Mouse (Mus musculus): ENCODE results near the gene Trim41.
"Not testable (repeated sequence)": the region's sequence is repeated elsewhere in the genome, so short reads cannot be mapped to it uniquely, and the experiment has no call there.

Trim41 gene

DNA sequence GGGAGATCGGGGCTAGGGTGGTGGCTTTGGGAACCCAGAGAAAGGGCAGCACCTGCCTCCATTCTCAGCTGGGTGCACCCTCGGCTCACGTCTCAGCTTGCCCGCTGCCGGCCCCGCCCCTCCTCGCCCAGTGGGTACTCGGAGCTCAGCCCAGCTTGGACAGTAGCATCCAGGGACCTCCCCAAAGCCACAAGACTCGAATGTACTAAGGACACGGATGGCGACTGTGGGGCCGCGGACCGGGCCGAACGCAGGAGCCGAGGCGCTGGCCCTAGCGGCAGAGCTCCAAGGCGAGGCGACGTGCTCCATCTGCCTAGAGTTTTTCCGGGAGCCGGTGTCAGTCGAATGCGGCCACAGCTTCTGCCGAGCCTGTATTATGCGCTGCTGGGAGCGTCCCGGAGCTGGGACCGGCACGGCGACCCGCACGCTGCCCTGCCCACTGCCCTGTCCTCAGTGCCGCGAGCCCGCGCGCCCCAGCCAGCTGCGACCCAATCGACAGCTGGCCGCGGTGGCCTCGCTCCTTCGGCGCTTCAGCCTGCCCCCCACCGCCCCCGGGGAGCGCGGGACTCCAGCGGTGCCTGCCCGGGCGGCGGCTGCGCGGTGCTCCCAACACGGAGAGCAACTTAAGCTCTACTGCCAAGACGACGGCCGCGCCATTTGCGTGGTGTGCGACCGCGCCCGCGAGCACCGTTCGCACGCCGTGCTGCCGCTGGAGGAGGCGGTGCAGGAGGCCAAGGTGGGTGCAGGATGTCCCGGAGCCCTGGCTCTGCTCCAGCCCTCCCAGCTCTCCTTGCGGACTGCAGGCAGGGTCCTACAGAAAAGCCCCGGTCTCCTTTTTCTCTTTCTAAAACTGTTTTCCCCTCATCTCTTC is 20.4 kb upstream of the Trim41 start:
- ATAC-seq (ENCODE audit: low TSS enrichment) = peak; percentile 54

GRCm38 (mm10) chr11:48836990-48837309 is 19.8 kb upstream of the Trim41 start:
- ATAC-seq (ENCODE audit: low TSS enrichment) = no peak

GRCm38 (mm10) chr11:48835923-48836322 is 18.8 kb upstream of the Trim41 start:
- ATAC-seq (ENCODE audit: low TSS enrichment) = no peak

DNA sequence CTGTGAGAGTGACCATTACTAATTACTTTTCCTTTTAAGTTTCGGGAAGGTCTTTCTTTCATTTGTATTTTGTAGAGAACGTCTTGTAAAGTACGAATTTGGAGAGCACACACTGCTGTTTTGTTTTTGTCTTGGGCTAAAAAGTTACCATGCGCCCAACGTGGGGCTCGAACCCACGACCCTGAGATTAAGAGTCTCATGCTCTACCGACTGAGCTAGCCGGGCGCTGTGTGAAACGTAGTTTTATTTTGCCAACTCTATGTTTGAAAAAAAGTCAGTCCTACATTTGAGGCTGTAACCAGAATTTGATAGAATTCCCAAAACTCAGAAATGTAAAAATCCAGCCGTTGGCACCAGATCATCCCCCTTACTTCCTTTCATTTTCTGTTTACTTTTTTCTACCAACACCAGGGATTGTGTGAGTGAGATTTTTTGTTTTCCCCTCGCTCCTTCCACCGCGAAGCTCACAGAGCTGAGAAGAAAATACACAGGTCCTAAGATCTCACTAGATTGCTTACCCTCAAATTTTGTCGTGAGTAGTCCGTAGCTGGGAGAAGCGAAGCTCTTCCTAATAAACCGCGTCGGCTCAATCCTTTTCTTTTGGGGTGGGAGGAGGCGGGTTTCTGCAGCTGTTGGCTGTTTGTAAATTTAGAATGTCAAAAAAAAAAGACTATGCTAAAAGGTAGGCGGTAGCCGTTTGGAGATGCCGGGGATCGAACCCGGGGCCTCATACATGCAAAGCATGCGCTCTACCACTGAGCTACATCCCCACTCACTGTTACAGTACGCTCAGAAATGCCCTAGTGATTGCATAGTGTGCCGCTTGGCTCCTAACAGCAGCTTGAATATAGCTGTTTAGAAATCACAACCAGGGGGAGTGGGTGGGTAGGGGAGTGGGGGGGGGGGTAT is 16.8 kb upstream of the Trim41 start:
- peak; percentile 78 for ATAC-seq (ENCODE audit: low TSS enrichment)

GRCm38 (mm10) chr11:48833078-48833730 is 16.1 kb upstream of the Trim41 start:
- no peak for ATAC-seq (ENCODE audit: low TSS enrichment)

GRCm38 (mm10) chr11:48831273-48831672 is 14.1 kb upstream of the Trim41 start:
- ATAC-seq (ENCODE audit: low TSS enrichment) = no peak

DNA sequence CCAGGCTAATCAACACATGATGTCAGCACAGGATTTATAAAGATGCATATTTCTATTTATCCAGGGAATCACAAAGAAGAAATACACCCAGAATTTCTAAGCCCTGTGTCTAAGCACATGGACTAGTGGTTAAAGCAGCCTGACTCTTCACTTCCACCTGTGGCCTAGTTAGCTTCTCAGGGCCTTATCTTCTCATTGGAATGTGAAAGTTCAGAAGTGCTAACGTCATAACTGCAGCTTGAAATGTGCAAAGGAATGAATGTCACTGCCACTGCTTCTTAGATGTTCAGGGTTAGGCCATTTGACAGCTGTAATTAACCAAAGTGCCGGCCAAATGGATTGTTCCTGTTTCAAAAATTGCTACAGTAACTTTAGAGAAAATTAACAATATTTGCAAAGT is 13.1 kb upstream of the Trim41 start:
- no peak for ATAC-seq (ENCODE audit: low TSS enrichment)

- no peak for ATAC-seq (ENCODE audit: low TSS enrichment)
Measured at GRCm38 (mm10) chr11:48827926-48828325, 10.8 kb upstream of the Trim41 start.

DNA sequence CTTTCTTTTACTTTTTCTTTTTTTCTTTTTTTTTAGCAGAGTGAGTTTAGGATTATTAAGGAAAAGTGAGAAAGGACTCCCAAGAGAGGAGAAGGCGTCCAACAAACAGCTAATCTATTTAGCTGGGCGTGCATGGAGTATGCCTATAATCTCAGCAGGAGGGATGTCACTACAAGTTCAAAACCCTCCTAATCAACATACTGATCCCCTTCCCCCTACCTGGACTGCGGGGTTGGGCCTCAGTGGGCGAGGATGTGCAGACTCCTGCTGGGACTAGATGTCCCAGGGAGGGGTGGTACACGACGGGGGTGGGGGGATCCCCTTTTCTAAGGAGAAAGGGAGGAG is 9.6 kb upstream of the Trim41 start:
- ATAC-seq (ENCODE audit: low TSS enrichment) = no peak

GRCm38 (mm10) chr11:48825979-48826751 is 9.0 kb upstream of the Trim41 start, which contains the start of the genes Trim7 and Gm12184:
TSS of gene Trim7 (plus strand) at chr11:48826140.
TSS of gene Gm12184 (minus strand) at chr11:48826655.
- ATAC-seq (ENCODE audit: low TSS enrichment) = peak; percentile 63

GRCm38 (mm10) chr11:48824311-48824830 is 7.2 kb upstream of the Trim41 start:
- no peak for ATAC-seq (ENCODE audit: low TSS enrichment)

DNA sequence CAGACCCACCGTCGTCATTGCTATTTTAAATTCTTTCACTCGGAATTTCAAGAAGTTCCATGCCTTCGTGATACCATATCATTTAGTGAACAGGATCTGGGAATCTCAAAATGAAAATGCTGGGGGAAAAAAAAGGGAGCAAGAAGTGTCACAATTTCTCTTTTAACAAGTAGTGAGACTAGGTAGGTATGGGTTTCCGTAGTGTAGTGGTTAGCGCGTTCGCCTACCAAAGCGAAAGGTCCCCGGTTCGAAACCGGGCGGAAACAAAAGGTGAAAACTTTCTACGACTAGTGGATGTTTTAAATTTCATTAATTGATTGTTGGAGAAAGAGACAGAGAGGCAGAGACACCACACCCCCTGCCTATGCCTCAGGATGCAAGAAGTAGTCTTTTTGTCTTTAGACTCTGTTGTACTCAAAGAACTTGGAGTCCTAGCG is 6.4 kb upstream of the Trim41 start:
- peak; percentile 48; the same call in 1 of the 2 replicates for ATAC-seq (ENCODE audit: low TSS enrichment)

GRCm38 (mm10) chr11:48822768-48823512 is 5.8 kb upstream of the Trim41 start:
- no peak for ATAC-seq (ENCODE audit: low TSS enrichment)

DNA sequence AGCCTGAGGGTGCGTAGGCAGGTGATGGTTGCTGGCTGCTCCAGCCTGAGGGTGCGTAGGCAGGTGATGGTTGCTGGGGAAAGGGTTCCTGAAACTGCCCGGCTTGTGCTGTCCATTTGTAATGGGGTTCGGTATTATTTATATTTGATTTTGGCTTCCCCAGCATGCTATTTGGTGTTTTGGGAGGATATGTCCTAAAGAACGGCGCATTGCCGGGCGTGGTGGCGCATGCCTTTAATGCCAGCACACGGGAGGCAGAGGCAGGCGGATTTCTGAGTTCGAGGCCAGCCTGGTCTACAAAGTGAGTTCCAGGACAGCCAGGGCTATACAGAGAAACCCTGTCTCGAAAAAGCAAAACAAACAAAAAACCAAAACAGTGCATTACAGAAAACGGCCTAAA is 4.1 kb upstream of the Trim41 start:
- not testable (repeated sequence) for ATAC-seq (ENCODE audit: low TSS enrichment)

DNA sequence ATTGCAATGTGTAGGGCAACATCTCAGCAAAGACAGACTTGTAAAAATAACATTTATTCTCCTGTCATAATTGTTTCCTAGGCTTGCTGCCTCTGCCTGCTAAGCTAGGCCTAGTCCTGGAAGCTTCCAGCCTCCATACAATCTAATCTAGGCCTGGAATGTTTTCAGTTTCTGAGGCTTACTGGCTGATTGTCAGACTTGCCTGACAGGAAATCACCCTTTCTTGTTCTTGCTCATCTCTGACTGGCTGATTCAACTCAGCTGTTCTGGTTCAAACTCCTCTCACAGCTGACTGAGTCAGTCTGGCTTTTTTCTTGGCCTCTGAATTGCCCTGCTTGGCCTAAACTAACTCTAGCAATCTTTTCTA is 3.1 kb upstream of the Trim41 start:
- no peak for ATAC-seq (ENCODE audit: low TSS enrichment)

GRCm38 (mm10) chr11:48819614-48820307 is 2.6 kb upstream of the Trim41 start:
- no peak for ATAC-seq (ENCODE audit: low TSS enrichment)

DNA sequence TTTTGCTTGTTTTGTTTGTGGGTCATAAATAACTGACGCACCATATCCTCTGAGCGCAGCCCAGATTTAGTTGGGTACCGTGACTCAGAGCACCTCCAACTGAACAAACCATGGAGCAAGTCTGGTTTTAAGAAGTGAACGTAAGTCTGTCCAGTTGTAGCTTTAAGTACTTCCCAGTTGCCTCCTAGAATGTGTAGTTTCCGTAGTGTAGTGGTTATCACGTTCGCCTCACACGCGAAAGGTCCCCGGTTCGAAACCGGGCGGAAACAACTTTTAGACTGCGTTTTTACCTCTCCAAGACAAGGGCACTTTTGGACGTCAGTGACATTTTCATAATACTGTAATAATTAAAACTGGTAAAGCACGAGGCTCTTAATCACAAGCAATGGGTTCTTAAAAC is 1.2 kb upstream of the Trim41 start:
- ATAC-seq (ENCODE audit: low TSS enrichment) = peak; percentile 45

- ATAC-seq (ENCODE audit: low TSS enrichment) = no peak
Measured at GRCm38 (mm10) chr11:48817794-48818193, 641 bp upstream of the Trim41 start.

- ATAC-seq (ENCODE audit: low TSS enrichment) = no peak
Measured at GRCm38 (mm10) chr11:48816281-48816781, 822 bp downstream of the Trim41 start.

- no peak for ATAC-seq (ENCODE audit: low TSS enrichment)
Measured at GRCm38 (mm10) chr11:48815851-48816250, 1.3 kb downstream of the Trim41 start.

Data from frontal cortex, adult (tissue).